Mouse (Mus musculus): ENCODE measurements around the gene Bcl2l12. TPM values are rescaled to one million over a fixed set of nuclear protein-coding genes. Genes with fewer than 3 reads are reported as not detected.
A peak's percentile ranks its signal among the peaks of the same experiment; 100 is the strongest.

The Bcl2l12 gene
- total RNA-seq, 2 experiments from 2014 or later, result 25.6 to 42.7 TPM

DNA sequence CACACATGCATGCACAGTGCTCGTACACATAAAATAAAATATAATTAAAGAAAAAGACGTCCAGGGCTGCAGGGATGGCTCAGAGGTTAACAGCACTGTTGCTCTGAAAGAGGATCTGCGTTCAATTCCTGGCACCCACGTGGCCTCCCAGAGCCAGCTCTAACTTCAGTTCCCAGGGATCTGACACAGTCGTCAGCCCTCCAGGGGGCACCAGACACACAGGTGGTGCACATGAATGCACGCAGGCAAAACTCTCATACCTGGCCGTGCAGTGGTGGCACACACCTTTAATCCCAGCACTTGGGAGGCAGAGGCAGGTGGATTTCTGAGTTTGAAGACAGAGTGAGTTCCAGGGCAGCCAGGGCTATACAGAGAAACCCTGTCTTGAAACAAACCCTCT lies 32.5 kb downstream of the Bcl2l12 start:
- no peak for ATAC-seq (replicated peaks; ENCODE audit: low FRiP score, low TSS enrichment, poor library complexity, severe bottlenecking)

- ATAC-seq (replicated peaks; ENCODE audit: low FRiP score, low TSS enrichment, poor library complexity, severe bottlenecking), result no peak
Observed at GRCm38 (mm10) chr7:44964990-44965389, 33.5 kb downstream of the Bcl2l12 start.

GRCm38 (mm10) chr7:44962831-44963230 lies 35.7 kb downstream of the Bcl2l12 start:
- ATAC-seq (replicated peaks; ENCODE audit: low FRiP score, low TSS enrichment, poor library complexity, severe bottlenecking), result no peak

GRCm38 (mm10) chr7:44962337-44962736 lies 36.2 kb downstream of the Bcl2l12 start:
- ATAC-seq (replicated peaks; ENCODE audit: low FRiP score, low TSS enrichment, poor library complexity, severe bottlenecking), result no peak

DNA sequence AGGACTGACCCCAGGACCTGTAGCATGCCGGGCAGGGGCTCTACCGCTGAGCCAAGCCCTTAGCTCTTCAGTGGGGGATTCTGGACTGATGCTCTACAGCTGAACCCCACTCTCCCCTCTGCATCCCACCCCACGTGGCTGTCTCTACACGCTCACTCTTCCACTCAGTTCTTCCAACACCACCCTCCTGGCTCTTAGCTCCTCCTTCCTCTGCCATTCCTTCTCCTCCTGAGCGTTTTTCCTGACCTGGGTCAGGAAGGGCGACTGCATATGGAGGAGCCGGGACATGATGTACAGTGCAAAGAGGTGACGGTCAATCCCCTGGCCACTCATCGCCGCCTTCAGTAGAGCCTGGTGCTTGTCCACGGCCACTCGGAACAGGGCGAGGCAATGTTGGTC lies 38.0 kb downstream of the Bcl2l12 start:
- ATAC-seq (replicated peaks; ENCODE audit: low FRiP score, low TSS enrichment, poor library complexity, severe bottlenecking), result no peak

DNA sequence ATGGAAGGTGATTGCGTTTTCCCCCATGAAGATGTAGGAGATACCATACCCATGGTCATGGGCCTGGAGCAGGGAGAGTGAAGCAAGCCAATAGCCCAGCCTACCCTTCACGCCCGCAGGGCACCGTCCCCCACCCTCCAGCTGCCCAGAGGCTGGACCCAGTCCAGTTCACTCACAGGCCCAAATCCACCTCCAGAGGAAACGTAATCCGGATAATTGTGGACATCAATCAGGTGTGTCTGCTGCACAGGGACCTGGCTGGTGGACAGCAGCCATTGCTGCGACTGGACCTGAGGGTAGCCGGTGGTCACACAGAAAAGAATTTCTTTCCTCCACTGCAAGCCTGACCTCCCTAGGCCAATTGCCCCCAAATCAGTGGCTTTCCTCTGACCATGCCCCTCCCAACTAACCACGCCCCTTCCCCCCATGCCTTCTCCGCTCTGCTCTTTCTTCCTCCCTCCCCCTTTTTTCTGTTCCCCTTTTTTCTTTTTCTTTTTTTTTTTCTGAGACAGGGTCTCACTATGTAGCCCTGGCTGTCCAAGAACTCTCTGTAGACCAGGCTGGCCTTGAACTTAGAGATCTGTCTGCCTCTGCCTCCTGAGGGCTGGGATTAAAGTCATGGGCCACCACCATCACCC lies 38.5 kb downstream of the Bcl2l12 start:
- ATAC-seq (replicated peaks; ENCODE audit: low FRiP score, low TSS enrichment, poor library complexity, severe bottlenecking), result no peak

DNA sequence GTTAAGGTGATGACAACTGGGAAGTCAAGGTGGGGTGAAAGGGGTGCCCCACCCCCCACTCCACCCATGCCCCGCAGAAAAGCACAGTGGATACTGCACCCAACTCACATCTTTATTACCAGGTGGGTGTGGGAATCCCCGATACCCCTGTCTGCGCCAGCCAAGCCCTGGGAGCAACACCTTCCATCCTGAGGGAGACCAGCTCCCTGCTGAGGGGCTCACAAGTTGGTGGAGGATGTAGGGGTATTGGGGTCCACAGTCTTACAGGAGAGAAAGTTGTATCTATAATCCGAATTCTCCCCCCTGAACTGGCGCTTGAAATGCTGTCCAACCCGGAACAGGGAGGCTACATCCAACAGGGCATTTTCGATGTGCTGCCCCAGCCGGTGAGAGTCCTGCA lies 39.2 kb downstream of the Bcl2l12 start:
- ATAC-seq (replicated peaks; ENCODE audit: low FRiP score, low TSS enrichment, poor library complexity, severe bottlenecking), result no peak

DNA sequence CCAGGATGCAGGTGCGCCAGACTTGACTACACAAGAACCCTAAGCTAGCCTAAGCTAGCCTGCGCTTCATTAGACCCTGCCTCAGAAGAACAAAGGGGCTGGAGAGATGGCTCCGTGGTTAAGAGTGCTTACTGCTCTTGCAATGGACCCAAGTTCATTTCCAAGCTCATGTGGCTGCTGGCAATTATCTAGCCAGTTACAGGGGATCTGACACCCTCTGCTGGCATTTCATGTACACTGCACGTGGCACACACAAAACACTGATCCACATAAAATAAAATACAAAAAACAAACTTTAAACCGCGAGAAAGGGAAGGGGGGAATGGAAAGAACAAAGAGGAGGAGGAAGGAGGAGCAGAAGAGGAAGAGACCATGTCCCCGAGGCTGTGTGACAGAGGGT lies 40.3 kb downstream of the Bcl2l12 start:
- ATAC-seq (replicated peaks; ENCODE audit: low FRiP score, low TSS enrichment, poor library complexity, severe bottlenecking), result 0 out of 2 replicates have a peak, but pooled peaks have one; percentile 42

DNA sequence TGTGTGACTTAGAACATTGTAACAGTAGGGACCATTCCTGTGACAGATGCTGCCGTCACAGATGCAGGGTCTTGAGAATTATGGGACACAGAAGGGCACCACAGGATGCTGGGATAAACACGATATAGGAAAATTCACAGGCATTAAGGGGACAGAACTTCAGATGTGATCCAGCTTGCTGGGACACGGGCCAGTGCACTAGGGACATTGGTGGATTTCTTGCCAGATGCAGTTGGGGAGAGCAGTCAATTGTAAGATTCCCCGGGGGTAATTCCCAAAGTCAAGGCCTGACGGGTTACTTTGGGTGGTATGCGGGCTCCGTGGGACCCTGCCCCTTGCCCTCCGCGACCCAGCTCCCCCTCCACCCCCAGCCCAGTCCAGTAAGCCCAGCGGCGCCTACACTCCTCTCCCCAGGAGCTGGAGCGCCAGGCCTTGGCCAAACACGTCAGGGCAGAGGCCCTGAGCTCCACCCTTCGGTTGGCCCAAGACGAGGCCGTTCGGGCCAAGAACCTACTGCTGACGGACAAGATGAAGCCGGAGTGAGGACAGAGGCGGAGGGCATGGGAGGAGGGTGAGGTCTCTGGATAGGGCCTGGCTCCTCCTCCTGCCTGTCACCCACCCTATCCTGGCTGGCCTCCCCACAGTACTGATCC lies 41.2 kb downstream of the Bcl2l12 start:
- ATAC-seq (replicated peaks; ENCODE audit: low FRiP score, low TSS enrichment, poor library complexity, severe bottlenecking), result no peak

DNA sequence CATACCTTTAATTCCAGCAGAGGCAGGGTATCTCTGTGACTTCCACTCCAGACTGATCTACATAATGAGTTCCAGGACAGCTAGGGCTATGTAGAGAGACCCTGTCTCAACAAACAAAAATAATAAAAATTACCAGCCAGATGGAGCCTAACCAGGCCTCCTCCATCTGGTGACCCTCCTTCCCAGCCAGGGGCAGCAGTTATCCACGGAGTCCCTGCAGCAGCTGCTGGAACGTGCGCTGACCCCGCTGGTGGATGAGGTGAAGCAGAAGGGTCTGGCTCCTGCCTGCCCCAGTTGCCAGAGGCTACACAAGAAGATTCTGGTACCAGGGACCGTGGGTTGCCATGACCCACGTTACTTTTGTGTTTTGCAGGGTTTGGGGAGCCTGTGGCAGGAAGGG lies 42.2 kb downstream of the Bcl2l12 start:
- ATAC-seq (replicated peaks; ENCODE audit: low FRiP score, low TSS enrichment, poor library complexity, severe bottlenecking), result no peak

DNA sequence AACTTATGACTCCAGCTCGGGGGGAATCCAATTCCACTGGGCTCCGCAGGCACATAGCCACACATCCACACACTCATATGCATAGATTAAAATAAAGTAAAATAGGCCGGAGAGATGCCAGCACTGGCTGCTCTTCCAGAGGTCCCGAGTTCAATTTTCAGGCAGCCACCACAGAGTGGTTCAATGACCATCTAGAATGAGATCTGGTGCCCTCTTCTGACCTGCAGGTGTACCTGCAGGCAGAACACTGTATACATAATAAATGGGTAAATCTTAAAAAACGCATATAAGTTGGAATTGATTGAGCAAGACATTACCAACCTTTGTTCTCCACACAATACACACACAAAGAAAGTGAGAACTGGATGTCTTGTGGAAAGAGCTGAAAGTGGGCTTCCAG lies 42.9 kb downstream of the Bcl2l12 start:
- ATAC-seq (replicated peaks; ENCODE audit: low FRiP score, low TSS enrichment, poor library complexity, severe bottlenecking), result no peak

- no peak for ATAC-seq (replicated peaks; ENCODE audit: low FRiP score, low TSS enrichment, poor library complexity, severe bottlenecking)
Observed at GRCm38 (mm10) chr7:44954091-44954885, 44.2 kb downstream of the Bcl2l12 start.

DNA sequence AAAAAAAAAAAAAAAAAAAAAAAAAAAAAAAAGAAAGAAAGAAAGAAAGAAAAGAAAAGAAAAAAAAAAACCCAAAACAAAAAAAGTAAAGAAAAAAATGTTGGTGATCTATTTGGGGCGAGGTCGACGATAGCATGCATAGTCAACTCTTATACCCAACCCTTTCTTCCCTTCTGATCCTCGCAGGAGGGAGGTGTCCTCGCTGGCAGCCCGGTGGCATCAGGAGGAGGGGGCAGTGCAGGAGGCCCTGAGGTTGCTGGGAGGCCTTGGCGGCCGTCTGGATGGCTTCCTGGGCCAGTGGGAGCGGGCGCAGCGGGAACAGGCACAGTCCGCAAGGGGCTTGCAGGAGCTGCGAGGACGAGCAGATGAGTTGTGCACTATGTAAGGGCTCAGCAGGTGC lies 45.0 kb downstream of the Bcl2l12 start:
- no peak for ATAC-seq (replicated peaks; ENCODE audit: low FRiP score, low TSS enrichment, poor library complexity, severe bottlenecking)

- peak; percentile 85 for ATAC-seq (replicated peaks; ENCODE audit: low FRiP score, low TSS enrichment, poor library complexity, severe bottlenecking)
Observed at GRCm38 (mm10) chr7:44952611-44953306, 45.8 kb downstream of the Bcl2l12 start.

- peak; percentile 82 for ATAC-seq (replicated peaks; ENCODE audit: low FRiP score, low TSS enrichment, poor library complexity, severe bottlenecking)
Observed at GRCm38 (mm10) chr7:44951960-44952359, 46.6 kb downstream of the Bcl2l12 start.

DNA sequence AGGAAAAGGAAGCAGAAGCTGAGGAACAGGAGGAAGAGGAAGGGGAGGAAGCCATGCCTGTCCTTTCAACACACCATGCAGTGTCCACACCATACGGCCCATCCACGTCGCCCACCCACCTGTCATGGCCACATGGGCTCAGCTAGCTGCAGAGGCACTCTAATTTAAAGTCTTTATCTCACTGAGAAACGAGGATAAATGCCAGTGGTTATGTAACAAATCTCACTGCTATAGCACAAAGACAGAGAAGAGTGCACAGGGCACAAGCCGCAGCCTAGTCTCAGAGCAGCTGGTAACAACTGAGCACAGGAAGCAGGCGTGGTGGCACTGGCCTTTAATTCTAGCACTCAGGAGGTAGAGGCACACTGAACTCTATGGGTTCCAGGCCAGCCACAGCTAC lies 48.6 kb downstream of the Bcl2l12 start:
- no peak for ATAC-seq (replicated peaks; ENCODE audit: low FRiP score, low TSS enrichment, poor library complexity, severe bottlenecking)

- ATAC-seq (replicated peaks; ENCODE audit: low FRiP score, low TSS enrichment, poor library complexity, severe bottlenecking), result no peak
Observed at GRCm38 (mm10) chr7:44942904-44943303, 55.6 kb downstream of the Bcl2l12 start, which contains the start of gene Tsks. Gene Tsks (plus strand): TSS chr7:44943204.
